Mouse (Mus musculus) central nervous system, embryonic 18 days (tissue): Measurements from ENCODE around the gene Arhgap32. TPM values are rescaled to one million over a fixed set of nuclear protein-coding genes. Genes with fewer than 3 reads are reported as not detected.

Experiments
- polyA plus RNA-seq: library from polyadenylated mRNA; depleted of rRNA; stranded (reverse); fragments of >200 nt; gene quantifications from 2 replicates; pipeline ENCODE4 v1.2.3, GENCODE M21; 2012; rRNA removed

The Arhgap32 gene
- polyA plus RNA-seq, result 9.9 and 11.5 TPM in 2 replicates

GRCm38 (mm10) chr9:32115786-32116185 is at the start of gene Arhgap32:
Gene Arhgap32, plus strand, starts transcription at chr9:32116136.

Other genes starting within 250 kb of the Arhgap32 start
- 1.2 and 1.3 TPM in 2 replicates for gene Barx2, start 202.7 kb upstream of the Arhgap32 start, polyA plus RNA-seq
- gene Kcnj5, start 228.2 kb downstream of the Arhgap32 start, polyA plus RNA-seq, result 1.1 TPM in 2 replicates